Mouse (Mus musculus) large intestine, adult 2 months (tissue): ENCODE measurements around the gene Zfp984. TPM values are rescaled to one million over a fixed set of nuclear protein-coding genes. Genes with fewer than 3 reads are reported as not detected.

Source experiments
- polyA plus RNA-seq: library from polyadenylated mRNA; depleted of rRNA; stranded (reverse); fragments of >200 nt; gene quantifications from 2 replicates; pipeline ENCODE4 v1.2.3, GENCODE M21; 2012; rRNA removed

Zfp984 gene
- polyA plus RNA-seq, 1 experiment = 0.71 TPM

Other genes with a start within 250 kb of the Zfp984 start
- 0.05 TPM in 1 of 2 replicates, not detected in the other for gene Zfp979, start 167.3 kb downstream of the Zfp984 start, polyA plus RNA-seq
- gene Zfp534, start 107.2 kb downstream of the Zfp984 start, polyA plus RNA-seq = not detected in 2 replicates
- 0.84 and 0.89 TPM in 2 replicates for gene Zfp933, start 38.6 kb upstream of the Zfp984 start, polyA plus RNA-seq
- 53.3 and 64.6 TPM in 2 replicates for gene Miip, start 59.0 kb upstream of the Zfp984 start, polyA plus RNA-seq
- 1.4 and 2.1 TPM in 2 replicates for gene Fv1, start 59.2 kb upstream of the Zfp984 start, polyA plus RNA-seq
- gene Mfn2, start 94.9 kb upstream of the Zfp984 start, polyA plus RNA-seq = 51.7 and 75.1 TPM in 2 replicates
- gene Plod1, start 127.0 kb upstream of the Zfp984 start, polyA plus RNA-seq = 15.5 and 18.3 TPM in 2 replicates
- 83.1 and 111 TPM in 2 replicates for gene 2510039O18Rik, start 131.1 kb upstream of the Zfp984 start, polyA plus RNA-seq
- gene Nppb, start 176.0 kb upstream of the Zfp984 start, polyA plus RNA-seq = not detected in 2 replicates
- 0.22 TPM in 1 of 2 replicates, not detected in the other for gene Nppa, start 190.9 kb upstream of the Zfp984 start, polyA plus RNA-seq
- 2.4 and 3.2 TPM in 2 replicates for gene Clcn6, start 229.0 kb upstream of the Zfp984 start, polyA plus RNA-seq
- gene Mthfr, start 229.3 kb upstream of the Zfp984 start, polyA plus RNA-seq = 7.2 and 12.1 TPM in 2 replicates